Mouse (Mus musculus) cerebellum, adult 18-20 months (tissue): ENCODE measurements at regions not wholly inside any gene's neighbourhood (a gene's known extent, or its start where the extent isn't known, plus 50 kb on each side); places are given as distances from the start of the nearest gene placed in this dataset.
A peak's percentile ranks its signal among the peaks of the same experiment; 100 is the strongest.

Experiments used
- DNase-seq, 2 experiments: peaks; one replicate each; pipeline ENCODE4 v3.0.0; 2021

GRCm38 (mm10) chr1:121842381-121843075, 274.7 kb upstream of the Ddx18 start:
- DNase-seq = no peak

GRCm38 (mm10) chr1:121833559-121833958, 265.8 kb upstream of the Ddx18 start:
- DNase-seq = no peak

GRCm38 (mm10) chr1:121830242-121830641, 262.5 kb upstream of the Ddx18 start:
- DNase-seq = no peak

GRCm38 (mm10) chr1:121822950-121823349, 255.2 kb upstream of the Ddx18 start:
- no peak for DNase-seq

- no peak for DNase-seq
These were observed 235.5 kb upstream of the Ddx18 start for GRCm38 (mm10) chr1:121803338-121803737.

- peak; percentile 15 to 17 for DNase-seq
These were observed 234.7 kb upstream of the Ddx18 start for GRCm38 (mm10) chr1:121802476-121802875.

- no peak for DNase-seq
These were observed 230.7 kb upstream of the Ddx18 start for GRCm38 (mm10) chr1:121798502-121798901.

GRCm38 (mm10) chr1:121795024-121795786, 227.4 kb upstream of the Ddx18 start:
- no peak for DNase-seq

- no peak for DNase-seq
These were observed 217.8 kb upstream of the Ddx18 start for GRCm38 (mm10) chr1:121785631-121786030.

GRCm38 (mm10) chr1:121773988-121774387, 206.2 kb upstream of the Ddx18 start:
- no peak for DNase-seq

GRCm38 (mm10) chr1:121771444-121771843, 203.7 kb upstream of the Ddx18 start:
- DNase-seq = no peak

- DNase-seq = no peak
These were observed 203.1 kb upstream of the Ddx18 start for GRCm38 (mm10) chr1:121770936-121771335.

GRCm38 (mm10) chr1:121760086-121760485, 192.3 kb upstream of the Ddx18 start:
- no peak for DNase-seq

- DNase-seq = no peak
These were observed 177.4 kb upstream of the Ddx18 start for GRCm38 (mm10) chr1:121745181-121745580.

GRCm38 (mm10) chr1:121735113-121735719, 167.4 kb upstream of the Ddx18 start:
- no peak for DNase-seq

GRCm38 (mm10) chr1:121734456-121735112, 166.8 kb upstream of the Ddx18 start:
- DNase-seq = no peak

GRCm38 (mm10) chr1:121709317-121709860, 141.6 kb upstream of the Ddx18 start:
- DNase-seq = no peak

GRCm38 (mm10) chr1:121708301-121708700, 140.5 kb upstream of the Ddx18 start:
- DNase-seq = no peak

GRCm38 (mm10) chr1:121701826-121702225, 134.0 kb upstream of the Ddx18 start:
- DNase-seq = no peak

GRCm38 (mm10) chr1:121653901-121654300, 86.1 kb upstream of the Ddx18 start:
- no peak for DNase-seq

- DNase-seq = no peak
These were observed 82.3 kb upstream of the Ddx18 start for GRCm38 (mm10) chr1:121650071-121650470.

GRCm38 (mm10) chr1:121631466-121631865, 63.7 kb upstream of the Ddx18 start:
- no peak for DNase-seq

GRCm38 (mm10) chr1:121620262-121620661, 52.5 kb upstream of the Ddx18 start:
- DNase-seq = no peak
